Comparison of ENCODE assay signal across 14 mouse cellular contexts in the genomic region with DNA sequence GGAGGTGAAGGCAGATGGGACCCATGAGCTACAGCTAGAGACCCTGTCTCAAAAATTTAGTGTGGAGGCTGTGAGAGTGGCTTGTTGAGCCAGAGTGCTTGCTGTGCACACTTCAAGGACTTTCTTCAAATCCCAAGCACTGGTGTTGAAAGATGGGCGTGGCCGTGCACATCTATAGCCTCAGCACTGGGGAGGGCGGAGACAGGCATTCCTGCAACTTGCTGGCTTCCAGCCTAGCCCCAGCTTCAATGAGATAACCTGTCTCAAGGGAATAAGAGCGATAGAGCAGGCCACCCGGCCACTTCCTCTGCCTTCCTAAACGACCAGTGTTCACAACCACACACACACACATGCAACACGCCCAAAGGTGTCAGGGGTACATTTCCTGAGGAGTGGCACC. TPM values are rescaled to one million over a fixed set of nuclear protein-coding genes. Genes with fewer than 3 reads are reported as not detected.
DNase-seq lines count a peak whose midpoint lies in the region; ATAC-seq and TF ChIP-seq lines count a peak whose summit lies in the region.
"Had no signal": no experiment of that assay in that cellular context is flagged by ENCODE, and none has a peak within 500 bp of the region (broad histone marks: within the 10 kb centered on the region; RNA-seq: fewer than 3 reads in every experiment).

No protein-coding gene starts in this region.

- H3K27ac ChIP-seq in heart, embryonic 14.5 days (replicated peaks in 1 of 2; ENCODE audit: control insufficient read depth in 1 of 2, insufficient read depth in 1 of 2, low read depth in 2 of 2, low read length in 2 of 2): peak overlapping the region; percentile 78 to 92
- peak overlapping the region; percentile 48 for H3K27ac ChIP-seq in lung, postnatal 0 days (ENCODE audit: low read length)
- H3K27ac ChIP-seq: liver, embryonic 14.5 days had no signal

- 9% methylated on average over 7 of the region's 7 CpGs for WGBS in heart, embryonic 14.5 days
- WGBS in lung, postnatal 0 days: 48% methylated on average over 7 of the region's 7 CpGs

- peaks cover 4% of the 10 kb centered on the region; the same call in 1 of the 2 replicates for H3K36me3 ChIP-seq in heart, embryonic 14.5 days (ENCODE audit: control insufficient read depth, insufficient read depth, low read length)
- no peaks in the 10 kb centered on the region for H3K36me3 ChIP-seq in lung, postnatal 0 days (ENCODE audit: insufficient read depth, low read length)
- H3K36me3 ChIP-seq: G1E had no signal

- peak overlapping the region; percentile 48 for H3K4me2 ChIP-seq in heart, embryonic 14.5 days (ENCODE audit: low read length)
- no peak overlapping the region for H3K4me2 ChIP-seq in lung, postnatal 0 days (replicated peaks; ENCODE audit: low read depth, low read length)

- peaks cover 18 to 45% of the 10 kb centered on the region in 2 experiments for H3K4me1 ChIP-seq in heart, embryonic 14.5 days (ENCODE audit: control insufficient read depth in 2 of 2, insufficient read depth in 2 of 2, low read length in 2 of 2)
- no peaks in the 10 kb centered on the region; the same call in 1 of the 2 replicates for H3K4me1 ChIP-seq in lung, postnatal 0 days (ENCODE audit: insufficient read depth, low read depth, low read length)

- H3K27me3 ChIP-seq in heart, embryonic 14.5 days (ENCODE audit: control insufficient read depth, insufficient read depth, low read length): no peaks in the 10 kb centered on the region
- H3K27me3 ChIP-seq in lung, postnatal 0 days (replicated peaks; ENCODE audit: insufficient read depth, low read length): no peaks in the 10 kb centered on the region

- peak; percentile 79 for ATAC-seq in heart, embryonic 14.5 days (ENCODE audit: insufficient number of reproducible peaks, insufficient read depth, low FRiP score, low read depth)
- peak; percentile 87 for ATAC-seq in lung, postnatal 0 days
- no peak for ATAC-seq in monocyte, adult 5-6 weeks (replicated peaks; ENCODE audit: insufficient number of reproducible peaks, low FRiP score, low TSS enrichment, poor library complexity, severe bottlenecking)
- no peak for ATAC-seq in CD4-positive, CD25-positive, alpha-beta regulatory T cell, adult 4 months
- ATAC-seq: intestine, embryonic 16.5 days had no signal

- DNase-seq in embryo, embryonic 10 days (ENCODE audit: low spot score): peak; percentile 18
- DNase-seq in embryo, embryonic 9.5 days (ENCODE audit: extremely low spot score): no peak
- DNase-seq in ZHBTc4 (ENCODE audit: low read depth, low spot score): peak; percentile 85
- DNase-seq in lung, postnatal 0 days (ENCODE audit: low spot score): peak; percentile 92
- no peak for DNase-seq in cerebellum, adult 8-10 months
- DNase-seq: adrenal gland, postnatal 10 days; cerebellum, postnatal 25 days had no signal

- peaks cover 5% of the 10 kb centered on the region; the same call in 1 of the 2 replicates for H3K9me3 ChIP-seq in heart, embryonic 14.5 days (ENCODE audit: control insufficient read depth, low read length)
- no peaks in the 10 kb centered on the region for H3K9me3 ChIP-seq in lung, postnatal 0 days (ENCODE audit: low read length)
- H3K9me3 ChIP-seq: G1E had no signal

- peak; percentile 65 for TF ChIP-seq EP300 in lung, postnatal 0 days (IDR thresholded peaks at IDR 0.05)

- H3K4me3 ChIP-seq in heart, embryonic 14.5 days (ENCODE audit: control insufficient read depth in 1 of 2, insufficient read depth in 1 of 2, low read depth in 1 of 2, low read length in 2 of 2): no peak overlapping the region
- no peak overlapping the region for H3K4me3 ChIP-seq in lung, postnatal 0 days (ENCODE audit: low read depth, low read length)

- H3K9ac ChIP-seq in heart, embryonic 14.5 days (ENCODE audit: low read length): peak overlapping the region; percentile 59
- H3K9ac ChIP-seq in lung, postnatal 0 days (replicated peaks; ENCODE audit: low read depth): no peak overlapping the region
- H3K9ac ChIP-seq: liver, embryonic 14.5 days had no signal

- no peak for TF ChIP-seq CTCF in lung, postnatal 0 days (IDR thresholded peaks at IDR 0.05)

RNA-seq across cellular contexts. Expression of a gene that starts 14.5 kb away (rescaled TPM):
- polyA plus RNA-seq in heart, embryonic 14.5 days (2014; fragmentation: Nextera tagmentation; extraction: Ambion mirVana): 157 and 159 TPM in 2 replicates
- 5.3 and 5.8 TPM in 2 replicates for polyA plus RNA-seq in lung, postnatal 0 days (2015; fragmentation: Nextera tagmentation; extraction: Ambion mirVana)
- total RNA-seq in monocyte, adult 5-6 weeks (2017): 1.1 TPM in 1 of 3 replicates, not detected in the others
- under 1 TPM; 0.30 to 0.32 TPM for polyA plus RNA-seq in CD4-positive, CD25-positive, alpha-beta regulatory T cell, adult 4 months (2017; shearing (Covaris generic))
- total RNA-seq: granulocyte monocyte progenitor cell, adult 5-6 weeks had no signal
- polyA plus RNA-seq: G1E had no signal

Comparison
In these comparisons a context has a peak if more than half of its experiments do, and no peak if none do; other contexts are left out.
1. DNase-seq: peak in embryo, embryonic 10 days (single experiment), ZHBTc4 (single experiment) and lung, postnatal 0 days (single experiment); none in embryo, embryonic 9.5 days (single experiment) and cerebellum, adult 8-10 months (single experiment).
2. ATAC-seq: peak in heart, embryonic 14.5 days (single experiment) and lung, postnatal 0 days (single experiment); none in monocyte, adult 5-6 weeks (single experiment) and CD4-positive, CD25-positive, alpha-beta regulatory T cell, adult 4 months (single experiment).
3. RNA of a gene that starts 14.5 kb away (polyA plus RNA-seq): 157 to 159 TPM in heart, embryonic 14.5 days; 5.3 to 5.8 TPM in lung, postnatal 0 days and 0.30 to 0.32 TPM in CD4-positive, CD25-positive, alpha-beta regulatory T cell, adult 4 months; every median in the first group is over 10 times any median in the second.